ENCODE assay signal across 8 mouse cellular contexts in genomic region chr12:8973820-8974465, GRCm38 (mm10). TPM values are rescaled to one million over a fixed set of nuclear protein-coding genes. Genes with fewer than 3 reads are reported as not detected.
A peak's percentile ranks its signal among the peaks of the same experiment; 100 is the strongest.
DNase-seq lines count a peak whose midpoint lies in the region; ATAC-seq lines count a peak whose summit lies in the region.

Gene Wdr35 (plus strand): TSS chr12:8973892.

- peak within 1 kb of the TSS; percentile 52; the same call in 1 of the 2 replicates for H3K27ac ChIP-seq in embryonic facial prominence, embryonic 11.5 days (replicated peaks; ENCODE audit: low read depth, low read length)
- no peak within 1 kb of the TSS; the same call in 1 of the 2 replicates for H3K27ac ChIP-seq in midbrain, embryonic 11.5 days (ENCODE audit: low read depth, low read length)

- no peaks in the 10 kb centered on the region for H3K27me3 ChIP-seq in embryonic facial prominence, embryonic 11.5 days (ENCODE audit: control insufficient read depth, insufficient read depth, low read length)
- no peaks in the 10 kb centered on the region for H3K27me3 ChIP-seq in midbrain, embryonic 11.5 days (ENCODE audit: control insufficient read depth, insufficient read depth, low read length)

- no peaks in the 10 kb centered on the region for H3K4me1 ChIP-seq in embryonic facial prominence, embryonic 11.5 days (ENCODE audit: control insufficient read depth, insufficient read depth, low read length)
- peaks cover 3% of the 10 kb centered on the region; the same call in 1 of the 2 replicates for H3K4me1 ChIP-seq in midbrain, embryonic 11.5 days (ENCODE audit: control insufficient read depth, insufficient read depth, low read length)

- under 1% methylated on average over 45 of the region's 45 CpGs for WGBS in embryonic facial prominence, embryonic 11.5 days
- WGBS in midbrain, embryonic 11.5 days: under 1% methylated on average over 45 of the region's 45 CpGs

- H3K36me3 ChIP-seq in embryonic facial prominence, embryonic 11.5 days (replicated peaks; ENCODE audit: control insufficient read depth, insufficient read depth, low read depth, low read length): no peaks in the 10 kb centered on the region; the same call in 1 of the 2 replicates
- no peaks in the 10 kb centered on the region for H3K36me3 ChIP-seq in midbrain, embryonic 11.5 days (ENCODE audit: control insufficient read depth, insufficient read depth, low read length)

- H3K9me3 ChIP-seq in embryonic facial prominence, embryonic 11.5 days (replicated peaks; ENCODE audit: control insufficient read depth, low read length): no peaks in the 10 kb centered on the region
- no peaks in the 10 kb centered on the region for H3K9me3 ChIP-seq in midbrain, embryonic 11.5 days (ENCODE audit: control insufficient read depth, low read length)

- intact Hi-C loops in left cerebral cortex, postnatal 4 days (cut with DNase I): no loop called here

- ATAC-seq in embryonic facial prominence, embryonic 11.5 days (replicated peaks; ENCODE audit: insufficient number of reproducible peaks, low FRiP score, low TSS enrichment, low read depth): peak; percentile 82
- ATAC-seq in granulocyte monocyte progenitor cell, adult 5-6 weeks (replicated peaks; ENCODE audit: poor library complexity, severe bottlenecking): peak; percentile 88
- peak; percentile 97 for ATAC-seq in midbrain, embryonic 11.5 days (ENCODE audit: low FRiP score)

- DNase-seq in adrenal gland, postnatal 25 days: peak; percentile 93
- DNase-seq in embryonic facial prominence, embryonic 11.5 days (ENCODE audit: low spot score): peak; percentile 86
- peak; percentile 86 for DNase-seq in kidney, adult 11 months
- peak; percentile 94 for DNase-seq in left cerebral cortex, postnatal 4 days
- DNase-seq in midbrain, embryonic 11.5 days (ENCODE audit: low spot score, missing footprints): peak; percentile 99
- DNase-seq in right cerebral cortex, postnatal 4 days: peak; percentile 93
- peak; percentile 78 for DNase-seq in yolk sac, embryonic 10.5 days (ENCODE audit: low spot score)

- H3K9ac ChIP-seq in embryonic facial prominence, embryonic 11.5 days (replicated peaks; ENCODE audit: low read length): peak within 1 kb of the TSS; percentile 72
- peak within 1 kb of the TSS; percentile 65 for H3K9ac ChIP-seq in midbrain, embryonic 11.5 days (ENCODE audit: low read length)

- peak within 1 kb of the TSS; percentile 64 for H3K4me3 ChIP-seq in embryonic facial prominence, embryonic 11.5 days (ENCODE audit: low read depth, low read length)
- peak within 1 kb of the TSS; percentile 68 for H3K4me3 ChIP-seq in midbrain, embryonic 11.5 days (ENCODE audit: low read depth, low read length)

- peak within 1 kb of the TSS; percentile 89 for H3K4me2 ChIP-seq in embryonic facial prominence, embryonic 11.5 days (ENCODE audit: low read depth, low read length)
- peak within 1 kb of the TSS; percentile 84 for H3K4me2 ChIP-seq in midbrain, embryonic 11.5 days

RNA-seq across cellular contexts. Expression of gene Wdr35, which starts in this region (rescaled TPM):
- 9.9 and 16.1 TPM in 2 replicates for total RNA-seq in adrenal gland, postnatal 25 days (2021)
- 25.3 and 27.5 TPM in 2 replicates for polyA plus RNA-seq in embryonic facial prominence, embryonic 11.5 days (2014; fragmentation: Nextera tagmentation; extraction: Ambion mirVana)
- 0.09 and 1.2 TPM in 2 replicates for total RNA-seq in granulocyte monocyte progenitor cell, adult 5-6 weeks (2014; fragmentation: Nextera tagmentation)
- 0.57 and 1.0 TPM in 2 replicates for total RNA-seq in granulocyte monocyte progenitor cell, adult 5-6 weeks (2017)
- total RNA-seq in left cerebral cortex, postnatal 4 days (2021): 10 to 100 TPM; 35.1 to 39.3 TPM
- polyA plus RNA-seq in midbrain, embryonic 11.5 days (2014; fragmentation: Nextera tagmentation; extraction: Ambion mirVana): 23.3 and 25.7 TPM in 2 replicates
